Mouse (Mus musculus) midbrain, embryonic 14.5 days (tissue): ENCODE results near the gene Hoxa7. TPM values are rescaled to one million over a fixed set of nuclear protein-coding genes. Genes with fewer than 3 reads are reported as not detected.

Source experiments
- ATAC-seq: fragments of 200-750 bp; cut with Nextera tagmentation; 2 replicates; pipeline ENCODE4 v1.8.0; 2017; ENCODE audit warnings: moderate number of reproducible peaks, moderate library complexity; ENCODE audit not compliant: low FRiP score, low TSS enrichment
- DNase-seq: peaks from one replicate; pipeline ENCODE4 v3.0.0-alpha.2; 2015
- H3K27ac ChIP-seq: fragments of 300-500 bp; sonication (generic); replicated peaks from 2 replicates; pipeline ENCODE4 v1.5.1; 2014; ENCODE audit warnings: mild to moderate bottlenecking, low read depth, low read length, moderate library complexity
- H3K27me3 ChIP-seq: fragments of 300-500 bp; sonication (generic); 2 replicates; pipeline ENCODE4 v1.6.1; 2014; ENCODE audit warnings: low read length, control low read depth, mixed read lengths; ENCODE audit not compliant: control insufficient read depth, insufficient read depth
- H3K36me3 ChIP-seq: fragments of 300-500 bp; sonication (generic); 2 replicates; pipeline ENCODE4 v1.6.1; 2014; ENCODE audit warnings: low read length, control low read depth; ENCODE audit not compliant: control insufficient read depth, insufficient read depth
- H3K4me1 ChIP-seq: fragments of 300-500 bp; sonication (generic); 2 replicates; pipeline ENCODE4 v1.6.1; 2014; ENCODE audit warnings: mild to moderate bottlenecking, antibody characterized with exemption, low read length, control low read depth; ENCODE audit not compliant: control insufficient read depth, insufficient read depth
- H3K4me2 ChIP-seq: fragments of 300-500 bp; sonication (generic); 2 replicates; pipeline ENCODE4 v1.6.1; 2014; ENCODE audit warnings: mild to moderate bottlenecking, low read length, moderate library complexity
- H3K4me3 ChIP-seq: fragments of 300-500 bp; sonication (generic); replicated peaks from 2 replicates; pipeline ENCODE4 v1.5.1; 2014; ENCODE audit warnings: low read depth, low read length
- H3K9ac ChIP-seq: fragments of 300-500 bp; sonication (generic); replicated peaks from 2 replicates; pipeline ENCODE4 v1.6.1; 2014; ENCODE audit warnings: mild to moderate bottlenecking, low read length, moderate library complexity
- H3K9me3 ChIP-seq: fragments of 300-500 bp; sonication (generic); 2 replicates; pipeline ENCODE4 v1.6.1; 2016; ENCODE audit warnings: low read length, control low read depth, mixed read lengths; ENCODE audit not compliant: control insufficient read depth
- WGBS: fragments of 180-500 bp; shearing (Covaris S2); extraction: QIAGEN DNeasy Blood & Tissue Kit; methylation state at CpG from one replicate; pipeline ENCODE4 v1.1.7; 2014; 5-methylcytosine and 5-hydroxymethylcytosine counted together
- polyA plus RNA-seq: library from polyadenylated mRNA; unstranded; fragments of >200 nt; fragmentation: Nextera tagmentation; extraction: Ambion mirVana; gene quantifications from 2 replicates; pipeline ENCODE4 v1.2.1, GENCODE M21; 2014

Hoxa7 gene
- polyA plus RNA-seq, 1 experiment from 2014 or later, result not detected

- no peaks in the 10 kb centered on the region for H3K4me1 ChIP-seq
- H3K4me3 ChIP-seq, result no peak overlapping the region
- no peaks in the 10 kb centered on the region for H3K36me3 ChIP-seq
- no peak for ATAC-seq
- peaks cover 100% of the 10 kb centered on the region for H3K27me3 ChIP-seq
- H3K9me3 ChIP-seq, result no peaks in the 10 kb centered on the region
- H3K27ac ChIP-seq, result no peak overlapping the region
- no peak for DNase-seq
- under 1% methylated on average over 30 of the region's 30 CpGs for WGBS
- H3K9ac ChIP-seq, result no peak overlapping the region
- H3K4me2 ChIP-seq, result no peak overlapping the region
Observed at GRCm38 (mm10) chr6:52200073-52200750, 21.4 kb downstream of the Hoxa7 start.

GRCm38 (mm10) chr6:52197271-52197670, 24.4 kb downstream of the Hoxa7 start:
- Histone ChIP-seq H3K36me3 (no peaks in the 10 kb centered on the region), H3K4me3 (no peak overlapping the region), H3K27ac (no peak overlapping the region), H3K9ac (no peak overlapping the region), H3K27me3 (peaks cover 100% of the 10 kb centered on the region), H3K4me2 (no peak overlapping the region), H3K4me1 (no peaks in the 10 kb centered on the region), H3K9me3 (no peaks in the 10 kb centered on the region)
- WGBS, result 1% methylated on average over 10 of the region's 10 CpGs
- ATAC-seq (no peak), DNase-seq (peak; percentile 78)

GRCm38 (mm10) chr6:52196811-52197210, 24.8 kb downstream of the Hoxa7 start:
- Histone ChIP-seq H3K4me2 (no peak overlapping the region), H3K4me3 (no peak overlapping the region), H3K9ac (no peak overlapping the region), H3K27ac (no peak overlapping the region), H3K27me3 (peaks cover 100% of the 10 kb centered on the region), H3K36me3 (no peaks in the 10 kb centered on the region), H3K4me1 (peaks cover 3% of the 10 kb centered on the region; the same call in 1 of the 2 replicates), H3K9me3 (no peaks in the 10 kb centered on the region)
- ATAC-seq (no peak), DNase-seq (no peak)
- 4% methylated on average over 9 of the region's 9 CpGs for WGBS

GRCm38 (mm10) chr6:52194690-52195089, 27.0 kb downstream of the Hoxa7 start:
- Histone ChIP-seq H3K36me3 (no peaks in the 10 kb centered on the region), H3K9ac (no peak overlapping the region), H3K27me3 (peaks cover 100% of the 10 kb centered on the region), H3K4me3 (no peak overlapping the region), H3K9me3 (no peaks in the 10 kb centered on the region), H3K27ac (no peak overlapping the region), H3K4me2 (no peak overlapping the region), H3K4me1 (peaks cover 4% of the 10 kb centered on the region; the same call in 1 of the 2 replicates)
- ATAC-seq (no peak), DNase-seq (no peak)
- WGBS, result 4% methylated on average over 10 of the region's 10 CpGs

DNA sequence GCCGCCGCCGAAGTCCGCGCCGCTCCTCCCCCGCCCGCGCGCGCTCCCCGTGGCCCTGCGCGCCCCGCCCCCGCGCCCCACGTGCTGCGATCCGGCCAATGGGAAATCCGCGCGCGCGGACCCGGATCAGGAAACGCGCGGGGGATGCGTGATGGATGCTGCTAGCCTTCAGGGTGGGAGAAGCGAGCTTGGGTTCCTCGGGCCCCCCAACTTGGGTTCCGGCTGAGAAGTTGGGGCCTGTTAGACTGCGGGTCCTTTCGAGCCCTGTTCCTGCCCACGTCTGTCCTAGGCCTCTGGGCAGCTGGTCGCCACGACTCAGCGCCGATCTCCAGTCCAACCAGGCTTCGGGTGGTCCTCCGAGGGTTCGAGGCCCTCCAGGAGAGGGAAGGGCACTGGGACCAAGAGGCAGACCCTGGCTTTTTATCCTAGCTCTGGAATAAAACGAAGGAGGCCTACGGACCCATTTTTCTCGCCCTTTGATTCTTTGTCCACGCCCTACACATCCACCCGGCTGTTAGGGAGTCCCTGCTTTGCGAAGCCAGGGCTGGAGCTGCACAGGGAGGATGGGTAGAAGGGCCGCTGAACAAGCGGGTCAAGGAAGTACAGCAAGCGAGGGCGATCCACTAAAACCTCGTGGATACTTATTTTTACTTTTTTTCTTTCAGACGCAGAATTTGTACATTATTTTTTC, 29.6 kb downstream of the Hoxa7 start:
- under 1% methylated on average over 49 of the region's 55 CpGs for WGBS
- H3K9me3 ChIP-seq, result no peaks in the 10 kb centered on the region
- no peak overlapping the region for H3K27ac ChIP-seq
- no peaks in the 10 kb centered on the region for H3K36me3 ChIP-seq
- no peak overlapping the region for H3K9ac ChIP-seq
- peaks cover 4% of the 10 kb centered on the region; the same call in 1 of the 2 replicates for H3K4me1 ChIP-seq
- ATAC-seq (no peak; the same call in 1 of the 2 replicates), DNase-seq (peak; percentile 74)
- peaks cover 100% of the 10 kb centered on the region for H3K27me3 ChIP-seq
- H3K4me2 ChIP-seq, result peak overlapping the region; percentile 53
- H3K4me3 ChIP-seq, result peak overlapping the region; percentile 31

DNA sequence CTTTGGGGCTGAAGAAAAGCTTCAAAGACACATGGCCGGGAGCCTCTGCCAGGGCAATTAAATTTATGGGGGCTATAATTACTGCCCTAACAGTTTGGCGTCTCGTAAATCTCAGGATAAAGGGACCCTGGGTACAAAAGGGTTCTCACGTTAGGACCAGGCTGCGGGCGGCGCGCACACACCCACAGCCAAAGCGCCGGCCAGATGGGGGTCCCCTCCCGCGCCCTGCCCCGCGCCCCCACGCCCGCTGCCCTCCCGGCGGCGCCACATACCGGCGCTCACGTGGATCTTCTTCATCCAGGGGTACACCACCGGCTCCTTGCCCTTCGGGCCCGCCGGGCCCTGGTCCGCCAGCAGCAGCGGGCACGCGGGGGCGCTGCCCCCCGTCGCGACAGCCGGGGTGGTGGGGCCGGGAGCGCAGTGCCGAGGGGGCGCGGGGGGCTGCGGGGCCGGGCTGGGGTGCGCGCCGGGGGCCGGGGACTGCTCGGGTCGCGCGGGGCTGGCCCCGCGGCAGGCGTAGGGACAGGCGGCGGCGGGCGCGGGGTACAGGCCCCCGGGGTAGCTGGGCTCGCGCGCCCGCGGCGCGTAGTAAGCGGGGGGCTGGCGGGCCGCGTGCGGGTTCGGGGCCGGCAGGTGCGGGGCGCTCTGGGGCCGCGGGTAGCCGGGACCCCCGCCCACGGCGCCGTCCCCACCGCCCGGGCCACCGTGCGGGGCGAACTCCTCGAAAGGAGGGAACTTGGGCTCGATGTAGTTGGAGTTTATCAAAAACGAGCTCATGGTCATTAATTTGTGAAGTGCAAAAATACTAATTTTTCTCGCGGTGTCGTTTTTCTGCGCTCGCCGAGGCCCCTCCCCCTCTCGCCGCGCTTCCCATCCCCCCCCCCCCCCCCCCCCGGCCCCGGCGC, 30.5 kb downstream of the Hoxa7 start, which contains the start of gene Hoxa4:
Hoxa4 (minus strand) TSS at position 848 of the 905 bp plus-strand sequence.
- no peak for ATAC-seq
- peak within 1 kb of the TSS; percentile 53 for H3K4me2 ChIP-seq
- DNase-seq, result no peak
- peak within 1 kb of the TSS; percentile 31 for H3K4me3 ChIP-seq
- H3K27ac ChIP-seq, result no peak within 1 kb of the TSS
- WGBS, result 2% methylated on average over 88 of the region's 102 CpGs
- no peaks in the 10 kb centered on the region for H3K9me3 ChIP-seq
- peaks cover 100% of the 10 kb centered on the region for H3K27me3 ChIP-seq
- H3K4me1 ChIP-seq, result peaks cover 4% of the 10 kb centered on the region; the same call in 1 of the 2 replicates
- H3K9ac ChIP-seq, result no peak within 1 kb of the TSS
- no peaks in the 10 kb centered on the region for H3K36me3 ChIP-seq

GRCm38 (mm10) chr6:52190410-52190809, 31.2 kb downstream of the Hoxa7 start:
- H3K4me3 ChIP-seq, result no peak overlapping the region
- no peaks in the 10 kb centered on the region for H3K9me3 ChIP-seq
- peaks cover 4% of the 10 kb centered on the region; the same call in 1 of the 2 replicates for H3K4me1 ChIP-seq
- H3K4me2 ChIP-seq, result no peak overlapping the region
- WGBS, result 1% methylated on average over 23 of the region's 23 CpGs
- DNase-seq (no peak), ATAC-seq (no peak)
- H3K36me3 ChIP-seq, result no peaks in the 10 kb centered on the region
- H3K27ac ChIP-seq, result no peak overlapping the region
- H3K27me3 ChIP-seq, result peaks cover 100% of the 10 kb centered on the region
- H3K9ac ChIP-seq, result no peak overlapping the region

GRCm38 (mm10) chr6:52189909-52190308, 31.7 kb downstream of the Hoxa7 start:
- ATAC-seq (no peak), DNase-seq (no peak)
- Histone ChIP-seq H3K27ac (no peak overlapping the region), H3K4me2 (no peak overlapping the region), H3K4me3 (no peak overlapping the region), H3K27me3 (peaks cover 100% of the 10 kb centered on the region), H3K4me1 (peaks cover 4% of the 10 kb centered on the region; the same call in 1 of the 2 replicates), H3K9me3 (no peaks in the 10 kb centered on the region), H3K36me3 (no peaks in the 10 kb centered on the region), H3K9ac (no peak overlapping the region)
- 2% methylated on average over 8 of the region's 8 CpGs for WGBS
